Mouse (Mus musculus) E14TG2a.4 (cell line): Measurements from ENCODE around the gene Krt81.

Experiments
- H3K27me3 ChIP-seq: 2 replicates; pipeline ENCODE4 v1.6.1; 2014; ENCODE audit warnings: low read length, control low read depth; ENCODE audit not compliant: insufficient read depth
- H3K36me3 ChIP-seq: 2 replicates; pipeline ENCODE4 v1.6.1; 2014; ENCODE audit warnings: low read length, control low read depth; ENCODE audit not compliant: insufficient read depth
- H3K4me1 ChIP-seq: replicated peaks from 2 replicates; pipeline ENCODE4 v1.6.1; 2014; ENCODE audit warnings: low read depth, low read length, control low read depth
- H3K4me3 ChIP-seq: replicated peaks from 2 replicates; pipeline ENCODE4 v1.5.1; 2014; ENCODE audit warnings: mild to moderate bottlenecking, low read length
- H3K9me3 ChIP-seq: 2 replicates; pipeline ENCODE4 v1.6.1; 2014; ENCODE audit warnings: low read length, control low read depth
- CTCF ChIP-seq: conservative IDR thresholded peaks from 2 replicates; pipeline ENCODE4 v1.5.1; 2014; ENCODE audit warnings: low read length
- NANOG ChIP-seq: IDR thresholded peaks from 2 replicates; pipeline ENCODE4 v1.6.1; 2014; ENCODE audit warnings: borderline replicate concordance, low read length, mixed read lengths
- POU5F1 ChIP-seq: IDR thresholded peaks from 2 replicates; pipeline ENCODE4 v1.6.1; 2014; ENCODE audit warnings: low read length, borderline replicate concordance

Krt81 gene

GRCm38 (mm10) chr15:101463651-101464050 is at the start of gene Krt81:
Krt81 (minus strand) TSS chr15:101463751.
- Histone ChIP-seq H3K4me3 (peak within 1 kb of the TSS; percentile 57), H3K4me1 (peaks cover 11% of the 10 kb centered on the region), H3K36me3 (no peaks in the 10 kb centered on the region), H3K9me3 (peaks cover 17% of the 10 kb centered on the region), H3K27me3 (peaks cover 26% of the 10 kb centered on the region)
- TF ChIP-seq CTCF, result no peak
- no peak for TF ChIP-seq NANOG
- no peak for TF ChIP-seq POU5F1

GRCm38 (mm10) chr15:101508247-101508646 is 44.7 kb upstream of the Krt81 start:
- peaks cover 7% of the 10 kb centered on the region for H3K27me3 ChIP-seq
- no peaks in the 10 kb centered on the region for H3K36me3 ChIP-seq
- no peak for TF ChIP-seq POU5F1
- TF ChIP-seq NANOG, result no peak
- no peak for TF ChIP-seq CTCF
- no peaks in the 10 kb centered on the region for H3K9me3 ChIP-seq
- H3K4me3 ChIP-seq, result no peak overlapping the region
- no peaks in the 10 kb centered on the region for H3K4me1 ChIP-seq

- no peaks in the 10 kb centered on the region for H3K36me3 ChIP-seq
- TF ChIP-seq NANOG (no peak), CTCF (no peak), POU5F1 (no peak)
- peaks cover 10% of the 10 kb centered on the region for H3K27me3 ChIP-seq
- H3K4me1 ChIP-seq, result no peaks in the 10 kb centered on the region
- no peaks in the 10 kb centered on the region for H3K9me3 ChIP-seq
- H3K4me3 ChIP-seq, result no peak overlapping the region
These were observed 43.6 kb upstream of the Krt81 start for GRCm38 (mm10) chr15:101506896-101507758.

GRCm38 (mm10) chr15:101497181-101497580 is 33.6 kb upstream of the Krt81 start:
- peaks cover 17% of the 10 kb centered on the region for H3K4me1 ChIP-seq
- no peaks in the 10 kb centered on the region for H3K9me3 ChIP-seq
- no peak overlapping the region for H3K4me3 ChIP-seq
- no peaks in the 10 kb centered on the region for H3K36me3 ChIP-seq
- TF ChIP-seq POU5F1, result no peak
- TF ChIP-seq CTCF, result peak; percentile 40
- peaks cover 18% of the 10 kb centered on the region for H3K27me3 ChIP-seq

GRCm38 (mm10) chr15:101495266-101495665 is 31.7 kb upstream of the Krt81 start:
- H3K9me3 ChIP-seq, result no peaks in the 10 kb centered on the region
- H3K27me3 ChIP-seq, result peaks cover 19% of the 10 kb centered on the region; the same call in 1 of the 2 replicates
- H3K4me1 ChIP-seq, result peaks cover 17% of the 10 kb centered on the region
- H3K36me3 ChIP-seq, result no peaks in the 10 kb centered on the region
- H3K4me3 ChIP-seq, result no peak overlapping the region
- TF ChIP-seq NANOG (no peak), CTCF (no peak), POU5F1 (no peak)

- TF ChIP-seq POU5F1 (no peak), NANOG (no peak), CTCF (no peak)
- no peak overlapping the region for H3K4me3 ChIP-seq
- H3K36me3 ChIP-seq, result no peaks in the 10 kb centered on the region
- H3K9me3 ChIP-seq, result no peaks in the 10 kb centered on the region
- peaks cover 17% of the 10 kb centered on the region for H3K4me1 ChIP-seq
- peaks cover 19% of the 10 kb centered on the region; the same call in 1 of the 2 replicates for H3K27me3 ChIP-seq
These were observed 30.7 kb upstream of the Krt81 start for GRCm38 (mm10) chr15:101494203-101494602.

GRCm38 (mm10) chr15:101493713-101494112 is 30.2 kb upstream of the Krt81 start:
- peaks cover 2% of the 10 kb centered on the region; the same call in 1 of the 2 replicates for H3K9me3 ChIP-seq
- H3K4me3 ChIP-seq, result no peak overlapping the region
- peaks cover 19% of the 10 kb centered on the region; the same call in 1 of the 2 replicates for H3K27me3 ChIP-seq
- peaks cover 17% of the 10 kb centered on the region for H3K4me1 ChIP-seq
- TF ChIP-seq NANOG, result no peak
- TF ChIP-seq CTCF, result no peak
- no peak for TF ChIP-seq POU5F1
- no peaks in the 10 kb centered on the region for H3K36me3 ChIP-seq

GRCm38 (mm10) chr15:101492718-101493117 is 29.2 kb upstream of the Krt81 start:
- Histone ChIP-seq H3K4me3 (no peak overlapping the region), H3K27me3 (peaks cover 19% of the 10 kb centered on the region; the same call in 1 of the 2 replicates), H3K9me3 (peaks cover 12% of the 10 kb centered on the region), H3K4me1 (peaks cover 17% of the 10 kb centered on the region), H3K36me3 (no peaks in the 10 kb centered on the region)
- TF ChIP-seq NANOG, result no peak
- TF ChIP-seq POU5F1, result no peak
- TF ChIP-seq CTCF, result no peak
